Mouse (Mus musculus) kidney, postnatal 25 days (tissue): ENCODE results near the gene Paf1.

Source experiments
- DNase-seq, 2 experiments: peaks; one replicate each; pipeline ENCODE4 v3.0.0; 2021; ENCODE audit warnings: mixed read lengths in 2 of 2

Gene Paf1

GRCm38 (mm10) chr7:28392429-28393271 is at the start of gene Paf1, which contains the start of gene Med29:
Gene Paf1, plus strand, starts transcription at chr7:28392951.
Gene Med29, minus strand, starts transcription at chr7:28392708.
- peak; percentile 98 to 99 for DNase-seq

- DNase-seq: peak in 1 of 2 experiments; percentile 75
Observed at GRCm38 (mm10) chr7:28344637-28345036, 48.1 kb upstream of the Paf1 start.

GRCm38 (mm10) chr7:28347746-28348145 is 45.0 kb upstream of the Paf1 start:
- DNase-seq: peak in 1 of 2 experiments; percentile 32

GRCm38 (mm10) chr7:28348601-28349000 is 44.1 kb upstream of the Paf1 start:
- DNase-seq: no peak

- peak; percentile 98 for DNase-seq
Observed at GRCm38 (mm10) chr7:28350155-28350883, 42.4 kb upstream of the Paf1 start, which contains the start of gene Rps16. Gene Rps16, plus strand, starts transcription at chr7:28350652.

- no peak for DNase-seq
Observed at GRCm38 (mm10) chr7:28351676-28352191, 41.0 kb upstream of the Paf1 start.

GRCm38 (mm10) chr7:28353267-28353666 is 39.5 kb upstream of the Paf1 start:
- no peak for DNase-seq

GRCm38 (mm10) chr7:28354113-28354581 is 38.6 kb upstream of the Paf1 start:
- no peak for DNase-seq

- DNase-seq: no peak
Observed at GRCm38 (mm10) chr7:28354596-28354995, 38.2 kb upstream of the Paf1 start.

- DNase-seq: peak in 1 of 2 experiments; percentile 36
Observed at GRCm38 (mm10) chr7:28355221-28355620, 37.5 kb upstream of the Paf1 start.

GRCm38 (mm10) chr7:28356981-28357380 is 35.8 kb upstream of the Paf1 start:
- peak; percentile 71 to 80 for DNase-seq

GRCm38 (mm10) chr7:28357984-28358383 is 34.8 kb upstream of the Paf1 start:
- DNase-seq: peak in 1 of 2 experiments; percentile 44

GRCm38 (mm10) chr7:28358431-28358830 is 34.3 kb upstream of the Paf1 start:
- no peak for DNase-seq

- DNase-seq: peak in 1 of 2 experiments; percentile 44
Observed at GRCm38 (mm10) chr7:28359854-28360253, 32.9 kb upstream of the Paf1 start.

- peak in 1 of 2 experiments; percentile 27 for DNase-seq
Observed at GRCm38 (mm10) chr7:28360291-28360690, 32.5 kb upstream of the Paf1 start.

- peak in 1 of 2 experiments; percentile 37 for DNase-seq
Observed at GRCm38 (mm10) chr7:28361647-28362341, 31.0 kb upstream of the Paf1 start.

- DNase-seq: peak in 1 of 2 experiments; percentile 29
Observed at GRCm38 (mm10) chr7:28362441-28363060, 30.2 kb upstream of the Paf1 start.

- peak in 1 of 2 experiments; percentile 35 for DNase-seq
Observed at GRCm38 (mm10) chr7:28367663-28368275, 25.0 kb upstream of the Paf1 start.

- DNase-seq: peak in 1 of 2 experiments; percentile 33
Observed at GRCm38 (mm10) chr7:28368276-28368920, 24.4 kb upstream of the Paf1 start.

GRCm38 (mm10) chr7:28370051-28370450 is 22.7 kb upstream of the Paf1 start:
- DNase-seq: peak in 1 of 2 experiments; percentile 39

GRCm38 (mm10) chr7:28370977-28371513 is 21.7 kb upstream of the Paf1 start:
- DNase-seq: peak in 1 of 2 experiments; percentile 44
